Mouse (Mus musculus) thymus, postnatal 25 days (tissue): ENCODE data around the gene Bicd1.

Experiments
- DNase-seq: peaks from one replicate; pipeline ENCODE4 v3.0.0; 2022

Gene Bicd1

GRCm38 (mm10) chr6:149574288-149574687 is 165.6 kb downstream of the Bicd1 start:
- no peak for DNase-seq

GRCm38 (mm10) chr6:149580053-149580452 is 171.4 kb downstream of the Bicd1 start:
- DNase-seq = no peak

GRCm38 (mm10) chr6:149585708-149586504 is 177.2 kb downstream of the Bicd1 start:
- no peak for DNase-seq
